Mouse (Mus musculus): Measurements from ENCODE around the gene Ntmt1. TPM values are rescaled to one million over a fixed set of nuclear protein-coding genes. Genes with fewer than 3 reads are reported as not detected.

Ntmt1 gene
- polyA plus RNA-seq (2014; fragmentation: Illumina TruSeq; extraction: RNeasy Lipid Tissue Mini Kit (QIAGEN cat#74804); ENCODE audit: low read depth, low replicate concordance) = not detected

GRCm38 (mm10) chr2:30807648-30808295 is at the start of gene Ntmt1:
Ntmt1 (plus strand) TSS chr2:30807826.

GRCm38 (mm10) chr2:30803604-30804003 is 4.0 kb upstream of the Ntmt1 start, which contains the start of gene 1700001O22Rik:
1700001O22Rik (minus strand) TSS chr2:30803661.

GRCm38 (mm10) chr2:30830283-30830795 is 22.7 kb downstream of the Ntmt1 start, which contains the start of gene Asb6:
Asb6 (minus strand) TSS chr2:30830333.

GRCm38 (mm10) chr2:30834373-30835022 is 26.9 kb downstream of the Ntmt1 start, which contains the start of gene Prrx2:
Prrx2 (plus strand) TSS chr2:30834972.

Other genes starting within 250 kb of the Ntmt1 start
- 0.82 TPM for gene Cstad, start 212.8 kb upstream of the Ntmt1 start, polyA plus RNA-seq (2014; fragmentation: Illumina TruSeq; extraction: RNeasy Lipid Tissue Mini Kit (QIAGEN cat#74804); ENCODE audit: low read depth, low replicate concordance)
- gene 1700001O22Rik, start 4.2 kb upstream of the Ntmt1 start, polyA plus RNA-seq (2014; fragmentation: Illumina TruSeq; extraction: RNeasy Lipid Tissue Mini Kit (QIAGEN cat#74804); ENCODE audit: low read depth, low replicate concordance) = not detected
- 0.29 TPM for gene Asb6, start 22.5 kb downstream of the Ntmt1 start, polyA plus RNA-seq (2014; fragmentation: Illumina TruSeq; extraction: RNeasy Lipid Tissue Mini Kit (QIAGEN cat#74804); ENCODE audit: low read depth, low replicate concordance)
- gene Prrx2, start 27.1 kb downstream of the Ntmt1 start, polyA plus RNA-seq (2014; fragmentation: Illumina TruSeq; extraction: RNeasy Lipid Tissue Mini Kit (QIAGEN cat#74804); ENCODE audit: low read depth, low replicate concordance) = not detected
- 6.1 TPM for gene Ptges, start 122.0 kb downstream of the Ntmt1 start, polyA plus RNA-seq (2014; fragmentation: Illumina TruSeq; extraction: RNeasy Lipid Tissue Mini Kit (QIAGEN cat#74804); ENCODE audit: low read depth, low replicate concordance)
- 32.7 TPM for gene Tor1b, start 145.1 kb downstream of the Ntmt1 start, polyA plus RNA-seq (2014; fragmentation: Illumina TruSeq; extraction: RNeasy Lipid Tissue Mini Kit (QIAGEN cat#74804); ENCODE audit: low read depth, low replicate concordance)
- gene Tor1a, start 160.1 kb downstream of the Ntmt1 start, polyA plus RNA-seq (2014; fragmentation: Illumina TruSeq; extraction: RNeasy Lipid Tissue Mini Kit (QIAGEN cat#74804); ENCODE audit: low read depth, low replicate concordance) = 5.8 TPM
- gene BC005624, start 174.4 kb downstream of the Ntmt1 start, polyA plus RNA-seq (2014; fragmentation: Illumina TruSeq; extraction: RNeasy Lipid Tissue Mini Kit (QIAGEN cat#74804); ENCODE audit: low read depth, low replicate concordance) = 19.6 TPM
- 0.76 TPM for gene Usp20, start 174.5 kb downstream of the Ntmt1 start, polyA plus RNA-seq (2014; fragmentation: Illumina TruSeq; extraction: RNeasy Lipid Tissue Mini Kit (QIAGEN cat#74804); ENCODE audit: low read depth, low replicate concordance)

Measured in adrenal gland, adult 10 weeks (tissue).